Mouse (Mus musculus) c-Kit-negative CD71-positive TER-119-positive erythroid progenitor cells, embryonic 14.5 days (primary cell): Measurements from ENCODE around the gene Galt.

Experiments used
- DNase-seq: peaks from one replicate; pipeline ENCODE4 v3.0.0-alpha.2; 2013; ENCODE audit warnings: low read depth, low spot score

Gene Galt

GRCm38 (mm10) chr4:41754797-41755337, at the start of gene Galt:
Gene Galt, plus strand, starts transcription at chr4:41755228.
- no peak for DNase-seq

DNA sequence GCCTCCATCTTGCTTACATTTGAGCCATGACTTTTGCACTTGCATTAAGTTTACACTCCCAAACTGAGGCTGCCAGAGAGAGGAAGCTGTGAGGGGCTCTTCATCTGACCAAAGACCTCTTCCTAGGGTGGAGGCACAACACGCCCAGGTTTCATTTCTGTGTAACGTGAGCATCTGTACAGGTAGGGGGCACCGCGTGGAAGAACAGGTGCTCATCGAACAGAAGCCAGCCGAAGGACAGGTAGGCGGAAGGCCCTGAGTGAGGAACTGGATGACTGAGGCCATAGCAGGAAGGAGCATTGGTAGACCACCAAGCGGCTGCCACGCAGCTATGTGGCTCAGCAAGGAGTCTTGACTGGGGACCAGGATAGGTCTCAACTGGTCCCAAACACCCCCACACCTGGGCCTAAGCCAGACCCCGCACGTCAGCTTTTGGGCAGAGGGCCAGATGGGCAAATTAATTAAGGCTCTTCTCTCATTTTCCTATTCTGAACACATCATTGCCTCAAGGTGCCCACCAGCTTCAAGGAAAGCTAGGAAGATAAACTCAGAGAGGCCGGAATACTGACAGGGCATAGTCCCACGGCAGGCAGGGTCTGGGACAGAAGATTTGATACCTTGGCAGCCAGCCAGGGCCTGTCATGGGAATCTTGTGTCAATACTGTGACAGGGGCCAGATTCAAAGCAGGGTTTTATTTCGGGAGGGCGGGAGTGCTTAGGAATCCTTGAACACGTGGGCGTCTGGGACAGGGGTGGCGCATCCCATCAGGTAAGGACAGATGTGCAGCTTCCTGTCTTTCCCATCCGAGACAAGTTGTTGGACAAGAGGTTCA, 48.9 kb upstream of the Galt start:
- no peak for DNase-seq

- no peak for DNase-seq
Observed at GRCm38 (mm10) chr4:41707011-41707535, 48.0 kb upstream of the Galt start.

- no peak for DNase-seq
Observed at GRCm38 (mm10) chr4:41708192-41708745, 46.8 kb upstream of the Galt start.

- DNase-seq, result no peak
Observed at GRCm38 (mm10) chr4:41710229-41710628, 44.8 kb upstream of the Galt start.

DNA sequence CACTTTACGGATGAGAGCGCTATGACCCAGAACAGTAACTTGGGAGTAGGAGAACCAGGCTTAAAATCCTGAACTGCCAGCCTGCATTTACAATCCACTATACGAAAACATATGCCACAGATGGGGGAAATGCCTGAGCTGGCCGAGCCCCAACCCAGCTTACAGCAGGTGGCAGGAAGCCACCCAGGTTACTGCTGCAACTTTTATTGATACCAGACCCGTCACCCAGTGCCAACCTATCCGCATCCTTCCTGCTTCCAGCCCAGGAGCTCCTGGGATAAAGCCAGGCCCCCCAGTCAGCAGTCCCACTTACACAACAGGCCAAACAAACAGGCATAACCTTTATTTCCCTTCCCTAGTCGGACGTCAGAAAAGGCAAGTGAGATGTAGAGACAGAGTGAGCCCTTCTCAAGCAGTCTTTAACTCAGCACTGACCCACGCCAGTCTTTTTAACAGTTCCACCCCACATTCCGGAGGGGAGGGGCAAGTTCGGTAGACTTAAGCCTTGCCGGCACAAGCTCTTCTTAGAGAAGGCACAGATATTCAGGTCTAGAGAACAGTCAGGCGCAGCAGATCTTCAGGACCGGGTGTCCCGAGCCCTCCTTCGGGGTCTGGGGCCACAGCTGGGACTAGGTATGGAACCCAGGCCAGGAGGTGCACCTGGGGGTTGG, 43.2 kb upstream of the Galt start:
- DNase-seq, result no peak

DNA sequence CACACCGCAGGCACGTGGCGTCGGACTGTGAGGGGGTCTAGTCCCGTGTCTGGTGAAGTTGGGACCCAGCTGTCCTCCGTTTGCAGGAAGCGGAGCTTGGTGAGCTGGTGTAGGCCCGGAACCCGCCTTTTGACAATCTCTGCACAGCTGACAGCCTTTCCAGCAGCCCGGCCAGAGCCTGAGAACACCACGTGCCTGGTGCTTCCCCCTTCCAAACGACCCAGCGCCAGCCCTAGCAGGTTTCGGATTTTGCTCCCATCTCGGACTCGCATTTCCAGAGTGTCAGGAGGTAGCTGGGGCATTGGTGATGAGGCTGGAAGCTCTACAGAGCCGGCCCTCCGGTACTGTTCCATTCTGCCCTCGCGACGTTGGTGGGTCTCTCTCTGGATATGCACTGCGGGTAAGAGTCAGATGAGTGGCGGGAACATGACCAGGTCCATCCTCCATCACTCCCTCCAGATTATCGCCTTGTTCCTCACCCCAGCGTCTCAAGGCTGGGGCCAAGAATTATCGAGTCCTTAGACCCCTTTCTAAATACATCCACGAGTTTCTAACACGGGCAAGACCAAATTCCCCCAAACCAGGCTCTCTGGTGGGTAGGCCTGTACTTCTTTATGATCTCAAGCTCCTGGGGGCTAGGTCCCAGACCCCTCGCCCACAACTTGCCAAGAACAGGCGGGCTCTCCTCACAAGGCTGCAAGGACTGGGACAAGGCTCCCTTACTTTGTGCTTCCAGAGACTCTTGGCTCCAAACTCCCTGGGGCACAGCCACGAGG, 42.4 kb upstream of the Galt start:
- peak; percentile 42 for DNase-seq

DNA sequence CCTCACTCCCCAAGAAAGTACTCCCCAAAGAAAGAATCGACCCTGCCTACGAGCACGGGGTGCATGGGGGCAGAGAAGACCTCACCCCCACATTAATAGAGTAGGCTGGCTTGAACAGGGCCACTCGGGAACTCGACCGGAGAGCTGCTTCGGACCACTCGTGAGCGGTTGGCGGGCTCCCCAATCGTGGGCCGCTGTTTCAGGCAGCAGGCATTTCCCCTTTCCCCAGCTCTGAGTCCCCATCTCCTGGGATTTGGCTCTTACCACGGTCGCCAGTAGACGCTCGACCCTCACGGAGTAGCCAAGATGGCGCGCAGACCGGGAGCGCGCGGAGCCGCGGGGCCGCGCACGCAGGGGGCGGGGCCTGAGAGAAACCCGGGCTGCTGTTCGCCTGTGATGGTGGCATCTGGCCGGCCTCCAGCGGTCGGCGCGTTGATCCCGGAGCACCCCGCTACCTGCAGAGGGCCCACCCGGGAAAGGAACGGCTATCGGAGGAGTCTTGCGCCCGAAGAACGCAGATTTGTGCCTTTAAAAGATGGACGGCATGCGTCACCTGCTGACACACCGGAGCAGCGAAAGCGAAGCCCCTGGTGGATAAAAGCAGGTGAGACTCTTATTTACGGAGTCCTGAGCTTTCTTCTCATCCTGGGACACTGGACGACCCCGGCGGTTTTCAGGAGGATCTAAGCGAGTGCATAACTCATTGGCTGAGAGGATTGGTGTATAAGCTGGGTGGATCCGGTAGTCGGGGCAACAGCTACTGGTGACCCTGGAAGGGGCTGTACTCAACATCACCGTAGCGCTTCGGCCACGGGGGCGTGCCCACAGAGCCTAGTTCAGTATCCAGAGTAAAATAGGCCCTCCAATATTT, 41.6 kb upstream of the Galt start, which contains the start of gene Rpp25l:
Gene Rpp25l, minus strand, starts transcription at position 338 of the 871 bp plus-strand sequence.
- DNase-seq, result peak; percentile 86

- peak; percentile 61 for DNase-seq
Observed at GRCm38 (mm10) chr4:41714276-41714675, 40.8 kb upstream of the Galt start.

DNA sequence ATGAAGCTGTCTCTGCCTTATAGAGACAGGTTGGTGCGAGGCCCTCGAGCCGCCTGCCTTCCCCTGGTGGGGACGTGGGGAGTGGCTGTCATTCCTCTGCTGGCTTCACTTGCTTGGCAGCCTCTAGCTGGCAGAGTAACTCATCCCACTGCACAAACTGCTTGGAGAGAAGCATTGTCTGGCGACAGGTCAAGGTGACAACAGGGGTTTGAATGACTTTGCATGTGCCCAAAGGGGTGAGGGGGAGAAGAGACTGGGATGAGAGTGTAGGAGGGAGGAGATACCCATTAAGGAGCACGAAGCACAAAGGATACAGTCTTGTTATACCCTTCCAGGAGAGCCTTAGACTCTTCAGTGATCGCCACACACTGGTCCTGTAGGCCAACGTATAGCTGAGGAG, 39.9 kb upstream of the Galt start:
- no peak for DNase-seq

- no peak for DNase-seq
Observed at GRCm38 (mm10) chr4:41715596-41715995, 39.4 kb upstream of the Galt start.

GRCm38 (mm10) chr4:41716834-41717233, 38.2 kb upstream of the Galt start:
- no peak for DNase-seq

DNA sequence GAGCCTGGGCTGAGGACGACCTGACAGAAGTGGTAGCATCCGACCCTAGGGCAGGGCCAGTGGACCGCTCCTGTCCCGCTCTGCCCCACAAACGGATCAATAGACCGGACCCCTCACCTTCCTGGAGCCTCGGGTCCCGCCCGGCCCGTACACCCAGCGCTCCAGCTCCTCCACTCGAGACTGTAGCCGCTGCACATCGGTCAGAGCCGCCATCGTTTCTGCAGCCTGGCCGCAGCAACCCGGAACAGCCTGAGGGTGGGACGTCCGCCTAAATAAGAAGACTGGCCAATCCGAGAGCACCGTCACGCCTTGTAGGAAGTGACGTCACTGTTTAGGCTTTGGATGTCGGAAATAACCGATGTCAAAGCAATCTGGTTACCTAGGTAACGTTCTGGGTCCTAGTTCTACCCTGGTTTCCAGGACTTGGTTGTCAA, 32.1 kb upstream of the Galt start, which contains the start of gene Dctn3:
Gene Dctn3, minus strand, starts transcription at position 253 of the 434 bp plus-strand sequence.
- peak; percentile 88 for DNase-seq

DNA sequence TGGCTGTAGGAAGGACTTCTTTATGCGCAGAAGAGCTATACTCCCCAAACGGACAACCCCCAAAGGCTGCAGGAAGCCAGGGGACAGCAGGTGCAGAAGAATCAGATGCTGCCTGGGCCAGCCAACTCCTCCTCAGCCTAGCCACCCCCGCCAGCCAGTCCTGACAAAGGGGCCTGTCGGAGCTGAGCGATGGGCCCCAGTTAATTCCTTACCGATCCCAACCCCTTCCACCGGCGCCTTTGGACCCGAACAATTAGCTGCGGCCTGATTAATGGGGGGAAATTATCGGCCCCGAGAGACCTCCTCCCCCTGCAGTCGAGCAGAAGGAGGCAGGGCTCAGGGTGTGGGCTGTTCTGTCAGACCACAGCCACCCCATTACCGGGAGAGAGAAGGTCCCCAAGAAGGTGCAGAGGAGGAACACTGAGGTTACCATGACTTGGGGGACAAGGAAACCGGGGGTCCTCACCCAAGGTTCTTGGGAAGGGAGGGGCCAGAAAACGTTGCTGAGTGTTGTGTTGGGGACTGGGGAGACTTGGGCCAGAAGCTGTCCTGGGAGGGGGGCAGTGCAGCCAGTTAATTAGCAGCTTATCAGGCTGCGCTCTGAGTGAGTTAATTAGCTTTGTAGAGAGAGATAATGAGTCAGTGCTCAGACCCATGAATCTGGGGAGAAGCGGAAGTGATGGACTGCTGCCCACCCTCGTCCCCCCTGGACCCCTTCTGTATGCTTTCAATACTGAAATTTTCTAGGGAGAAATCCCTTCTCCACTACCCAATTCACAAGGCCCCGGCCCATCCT, 28.0 kb upstream of the Galt start:
- no peak for DNase-seq

DNA sequence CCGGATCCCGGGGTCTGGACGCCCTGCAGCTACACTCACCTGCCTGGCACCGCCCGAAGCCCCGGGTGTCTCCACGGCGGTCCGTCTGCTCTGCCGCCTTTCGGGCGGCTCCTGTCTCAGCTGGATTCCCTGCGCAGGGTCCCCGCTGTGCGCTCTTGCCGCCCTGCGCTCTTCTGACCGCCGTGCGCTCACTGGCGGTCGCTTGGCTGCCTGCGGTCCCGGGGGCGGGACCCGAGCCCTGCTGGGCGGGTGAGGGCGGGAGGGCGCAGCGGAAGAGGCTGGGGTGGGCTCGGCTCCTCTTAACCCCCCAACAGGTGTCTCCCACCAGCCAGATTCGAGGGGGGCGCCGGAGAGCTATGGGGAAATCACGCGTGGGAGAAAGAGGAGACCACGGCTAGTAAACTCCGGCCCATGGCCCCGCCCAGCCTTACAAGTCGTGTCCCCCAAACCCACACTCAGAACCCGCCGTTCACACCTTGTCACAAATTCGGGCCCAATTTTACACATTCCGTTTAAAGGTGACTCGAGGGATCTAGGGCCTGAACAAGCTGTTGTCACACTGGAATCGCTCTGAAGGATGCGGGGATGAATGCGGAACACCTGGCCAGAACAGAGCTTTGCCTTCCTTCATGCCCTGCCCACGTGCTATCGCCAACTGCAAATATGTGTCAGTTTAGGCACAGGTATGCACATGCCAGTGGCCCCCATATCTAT, 23.8 kb upstream of the Galt start, which contains the start of gene Arid3c:
Gene Arid3c, minus strand, starts transcription at position 91 of the 714 bp plus-strand sequence.
- no peak for DNase-seq

DNA sequence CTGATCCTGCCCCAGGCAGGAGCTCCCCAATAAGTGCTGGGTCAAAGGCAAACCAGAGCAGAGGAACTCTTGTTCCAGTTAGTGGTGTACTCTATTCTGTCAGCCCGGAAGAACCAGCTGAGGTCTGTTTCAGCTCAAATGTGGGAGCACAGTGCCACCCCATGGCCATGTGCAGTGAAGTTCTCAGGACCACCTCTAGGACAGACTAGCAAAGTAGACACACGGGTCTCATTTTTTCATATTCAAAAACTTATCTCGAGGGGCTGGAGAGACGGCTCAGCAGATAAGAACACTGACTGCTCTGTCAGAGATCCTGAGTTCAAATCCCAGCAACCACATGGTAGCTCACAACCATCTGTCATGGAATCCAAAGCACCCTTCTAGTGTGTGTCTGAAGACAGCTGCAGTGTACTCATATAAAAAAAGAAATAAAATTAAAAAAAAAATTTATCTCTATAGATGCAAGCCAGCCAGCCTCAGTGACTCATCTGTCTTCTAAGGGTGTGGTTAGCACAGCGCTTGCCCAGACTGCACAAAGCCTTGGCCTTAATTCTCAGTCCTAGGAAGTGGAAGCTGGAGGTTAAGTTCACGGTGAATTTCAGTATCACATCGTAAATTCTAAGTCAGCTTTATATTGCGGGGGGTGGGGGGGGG, 17.3 kb upstream of the Galt start:
- no peak for DNase-seq

DNA sequence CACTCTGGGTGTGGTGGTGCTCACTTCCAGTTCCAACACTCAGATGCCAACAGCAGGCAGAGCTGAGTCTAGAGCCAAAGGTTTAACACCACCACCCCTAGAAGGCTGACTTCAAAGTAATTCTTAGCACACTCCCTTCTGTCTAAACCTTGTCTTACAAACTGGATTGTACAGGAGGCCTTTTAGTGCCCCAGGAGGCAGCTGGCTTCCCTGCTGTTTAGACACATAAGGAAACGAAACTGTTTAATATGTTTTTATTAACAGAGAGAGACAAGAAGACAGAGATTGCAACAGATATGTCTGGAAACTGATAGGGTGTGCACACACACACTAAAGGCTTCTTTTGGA, 16.8 kb upstream of the Galt start:
- no peak for DNase-seq

GRCm38 (mm10) chr4:41739260-41739659, 15.8 kb upstream of the Galt start:
- no peak for DNase-seq
